Mouse (Mus musculus) induced T-regulatory cell, adult 2 months (primary cell): Measurements from ENCODE around the gene Gm44965.
"Not testable (repeated sequence)": the region's sequence is repeated elsewhere in the genome, so short reads cannot be mapped to it uniquely, and the experiment has no call there.

ENCODE experiments used
- DNase-seq: peaks from one replicate; pipeline ENCODE4 v3.0.0-alpha.2; 2012; ENCODE audit warnings: low read depth

The Gm44965 gene

GRCm38 (mm10) chr6:48579215-48579648, 14.5 kb upstream of the Gm44965 start:
- peak; percentile 50 for DNase-seq

GRCm38 (mm10) chr6:48581257-48581656, 12.5 kb upstream of the Gm44965 start:
- DNase-seq: no peak

- peak; percentile 86 for DNase-seq
Observed at GRCm38 (mm10) chr6:48582037-48582436, 11.7 kb upstream of the Gm44965 start.

- DNase-seq: no peak
Observed at GRCm38 (mm10) chr6:48589194-48589750, 4.5 kb upstream of the Gm44965 start, which contains the start of gene Gm45021. Gm45021 (plus strand) TSS chr6:48589610.

- DNase-seq: no peak
Observed at GRCm38 (mm10) chr6:48591221-48591845, 2.4 kb upstream of the Gm44965 start.

- DNase-seq: no peak
Observed at GRCm38 (mm10) chr6:48591871-48592270, 1.9 kb upstream of the Gm44965 start.

- DNase-seq: peak; percentile 67
Observed at GRCm38 (mm10) chr6:48594043-48594738, 450 bp downstream of the Gm44965 start.

GRCm38 (mm10) chr6:48595278-48595677, 1.5 kb downstream of the Gm44965 start:
- no peak for DNase-seq

GRCm38 (mm10) chr6:48596545-48597232, 2.9 kb downstream of the Gm44965 start:
- no peak for DNase-seq

GRCm38 (mm10) chr6:48597233-48597625, 3.5 kb downstream of the Gm44965 start:
- no peak for DNase-seq

- no peak for DNase-seq
Observed at GRCm38 (mm10) chr6:48600594-48600993, 6.9 kb downstream of the Gm44965 start.

GRCm38 (mm10) chr6:48601271-48602079, 7.7 kb downstream of the Gm44965 start, which contains the start of gene Zfp775:
Zfp775 (plus strand) TSS chr6:48602063.
- peak; percentile 95 for DNase-seq

GRCm38 (mm10) chr6:48602080-48602741, 8.5 kb downstream of the Gm44965 start:
- peak; percentile 66 for DNase-seq

- DNase-seq: no peak
Observed at GRCm38 (mm10) chr6:48608124-48608523, 14.4 kb downstream of the Gm44965 start.

GRCm38 (mm10) chr6:48609512-48609911, 15.8 kb downstream of the Gm44965 start:
- no peak for DNase-seq

GRCm38 (mm10) chr6:48610657-48611056, 16.9 kb downstream of the Gm44965 start:
- DNase-seq: no peak

GRCm38 (mm10) chr6:48613464-48613863, 19.7 kb downstream of the Gm44965 start:
- no peak for DNase-seq

- no peak for DNase-seq
Observed at GRCm38 (mm10) chr6:48614756-48615155, 21.0 kb downstream of the Gm44965 start.

- no peak for DNase-seq
Observed at GRCm38 (mm10) chr6:48620031-48620430, 26.3 kb downstream of the Gm44965 start.

- not testable (repeated sequence) for DNase-seq
Observed at GRCm38 (mm10) chr6:48622186-48622843, 28.6 kb downstream of the Gm44965 start.

- no peak for DNase-seq
Observed at GRCm38 (mm10) chr6:48623460-48623859, 29.7 kb downstream of the Gm44965 start.
